Mouse (Mus musculus) thymus, adult 18-20 months (tissue): ENCODE data around the gene Uchl3.

Experiments
- DNase-seq, 2 experiments: peaks; one replicate each; pipeline ENCODE4 v3.0.0; 2022; ENCODE audit warnings: mixed read lengths in 2 of 2

Gene Uchl3

DNA sequence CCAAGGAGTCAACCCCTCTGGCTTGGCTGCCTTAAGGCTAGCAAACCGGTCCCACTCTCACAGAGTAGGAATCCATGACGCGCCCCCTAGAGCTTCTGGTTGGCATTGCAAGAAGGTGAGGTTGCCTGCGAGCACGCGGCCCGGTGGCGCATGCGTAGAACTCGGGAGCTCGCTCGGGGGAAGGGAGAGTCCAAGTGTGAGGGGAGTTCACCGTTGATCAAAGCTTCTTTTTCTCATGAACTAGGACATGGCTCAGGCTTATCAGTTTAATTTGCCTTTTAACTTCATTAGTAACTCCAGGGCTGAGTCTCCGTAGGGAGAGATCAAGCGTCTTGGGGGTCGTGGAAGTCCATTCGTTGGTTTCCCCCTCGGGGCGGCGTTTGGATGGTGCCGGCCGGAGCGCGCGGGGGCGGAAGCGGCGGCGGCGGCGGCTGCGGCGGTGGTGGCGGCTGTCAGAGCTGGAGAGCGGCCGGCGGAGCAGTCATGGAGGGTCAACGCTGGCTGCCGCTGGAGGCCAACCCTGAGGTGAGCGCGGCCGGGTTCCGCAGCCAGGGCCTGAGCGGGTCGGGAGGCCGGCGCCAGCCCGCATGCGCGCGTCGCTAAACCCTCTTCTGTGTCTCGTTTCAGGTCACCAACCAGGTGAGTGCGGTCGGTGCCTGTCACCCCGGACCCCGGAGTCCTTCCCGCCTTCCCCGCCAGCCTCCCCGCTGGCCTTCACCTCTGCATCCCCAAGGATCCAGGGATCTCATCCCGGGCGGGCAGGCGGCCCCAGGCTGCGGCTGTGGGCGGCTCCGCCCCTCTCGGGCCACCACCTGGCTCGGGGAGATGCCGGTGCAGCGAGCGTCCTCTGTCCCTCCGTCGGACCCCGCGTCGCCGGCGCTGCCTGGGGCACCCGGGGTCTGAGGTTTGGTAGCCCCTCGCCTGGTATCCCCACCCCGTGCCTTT lies at the start of gene Uchl3:
TSS of gene Uchl3 (plus strand) at position 387 of the 945 bp plus-strand sequence.
- peak; percentile 82 to 87 for DNase-seq

- DNase-seq = no peak
Measured at GRCm38 (mm10) chr14:101605843-101606242, 47.9 kb upstream of the Uchl3 start.

- peak; percentile 10 to 15 for DNase-seq
Measured at GRCm38 (mm10) chr14:101607631-101608518, 45.9 kb upstream of the Uchl3 start.

DNA sequence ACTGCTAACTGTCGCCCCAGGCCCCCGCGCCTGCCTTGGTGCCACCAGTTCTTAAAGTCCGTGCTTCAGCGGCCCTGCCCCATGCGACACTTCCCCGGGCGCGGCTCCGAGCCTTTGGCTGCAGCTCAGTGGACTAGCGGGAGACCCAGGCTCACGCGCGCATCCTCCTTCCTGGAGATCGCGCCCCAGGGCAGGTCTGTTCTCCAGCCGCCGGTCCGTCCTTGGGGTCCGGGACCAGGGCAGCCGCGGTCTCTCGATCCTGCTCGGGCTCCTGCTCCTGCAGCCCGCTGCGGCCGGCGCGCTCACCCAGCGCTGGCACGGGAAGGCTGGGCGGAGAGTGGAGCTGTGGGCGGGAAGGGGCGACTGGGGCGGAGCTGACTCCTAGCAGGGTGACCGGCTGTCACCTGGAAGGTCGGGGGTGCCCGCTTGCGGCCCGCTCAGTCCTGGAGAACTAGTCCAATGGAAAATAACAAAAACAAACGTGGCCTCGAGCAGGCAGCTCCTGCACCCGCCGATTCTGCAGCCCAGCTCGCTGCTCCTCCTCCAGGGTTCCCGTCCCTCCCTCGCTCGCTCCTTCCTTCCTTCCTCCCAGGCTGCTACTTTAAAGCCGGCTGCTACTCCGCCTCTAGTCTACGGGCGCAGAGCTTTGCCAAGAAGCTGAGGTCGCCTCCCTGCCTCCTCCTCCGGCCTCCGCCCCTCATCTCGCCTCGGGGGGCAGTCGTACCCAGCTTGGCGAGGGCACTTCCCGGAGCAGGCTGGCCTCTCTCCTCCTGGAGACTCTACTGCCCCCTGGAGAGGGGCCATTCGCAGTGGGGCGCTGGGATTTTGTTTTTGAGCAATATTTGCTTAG lies 45.0 kb upstream of the Uchl3 start, which contains the start of gene Tbc1d4:
TSS of gene Tbc1d4 (minus strand) at position 673 of the 850 bp plus-strand sequence.
- DNase-seq = peak; percentile 40 to 49

GRCm38 (mm10) chr14:101610701-101611100 lies 43.1 kb upstream of the Uchl3 start:
- DNase-seq = no peak

- no peak for DNase-seq
Measured at GRCm38 (mm10) chr14:101613206-101613605, 40.6 kb upstream of the Uchl3 start.

DNA sequence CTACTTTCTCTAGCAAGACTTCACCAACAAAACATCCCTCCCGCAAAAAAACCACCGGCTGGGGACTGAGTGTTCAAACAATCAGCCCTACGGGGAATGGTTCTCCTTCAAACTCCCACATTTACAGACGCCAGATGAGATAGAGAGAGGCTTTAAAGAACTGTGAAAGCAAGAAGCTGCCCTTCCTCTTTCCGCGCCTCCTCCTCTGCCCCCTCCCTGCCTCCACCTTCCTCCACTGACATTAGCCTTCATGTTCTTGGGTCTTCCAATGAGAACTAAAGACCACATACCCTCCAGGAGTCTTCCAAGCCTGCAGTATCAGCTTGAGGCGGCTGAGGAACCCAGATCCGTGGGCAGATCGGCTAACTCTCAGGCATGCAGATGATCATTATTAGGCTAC lies 37.6 kb upstream of the Uchl3 start:
- DNase-seq = no peak

GRCm38 (mm10) chr14:101617680-101618079 lies 36.1 kb upstream of the Uchl3 start:
- DNase-seq = no peak

DNA sequence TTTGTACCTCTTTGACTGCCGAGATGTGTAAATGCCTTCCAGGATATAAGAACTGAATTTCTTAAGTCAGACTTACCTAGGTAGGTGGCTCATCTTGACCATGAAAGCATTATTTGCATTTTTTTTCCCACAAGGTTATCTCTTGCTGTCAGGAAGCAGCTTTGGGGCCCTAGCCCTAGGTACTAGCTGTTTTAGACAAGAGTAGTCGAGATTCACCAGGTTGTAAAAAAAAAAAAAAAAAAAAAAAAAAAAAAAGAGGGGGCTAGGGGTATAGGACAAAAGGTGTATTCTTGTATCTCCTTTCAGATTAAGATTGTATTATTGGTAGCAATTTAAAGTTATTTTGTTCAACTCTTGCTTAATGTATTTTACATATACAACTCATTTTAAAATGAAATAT lies 23.2 kb upstream of the Uchl3 start:
- no peak for DNase-seq

DNA sequence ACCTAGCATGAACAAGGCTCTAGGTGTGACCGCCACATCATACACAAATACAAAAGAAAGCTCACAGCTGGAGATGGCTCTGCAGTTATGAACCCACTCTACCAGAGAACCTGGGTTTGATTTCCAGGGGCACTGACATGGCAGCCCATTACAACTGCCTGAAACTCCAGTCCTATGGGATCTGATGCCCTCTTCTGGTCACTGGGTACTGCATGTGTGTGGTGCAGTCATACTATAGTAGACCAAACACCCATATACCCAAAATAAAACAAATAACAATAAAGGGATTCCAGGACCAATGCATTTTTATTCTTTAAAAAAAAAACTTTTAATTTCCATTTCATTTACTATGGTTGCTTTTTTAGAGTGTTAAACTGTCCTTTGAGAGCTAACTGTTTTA lies 18.0 kb upstream of the Uchl3 start:
- no peak for DNase-seq

DNA sequence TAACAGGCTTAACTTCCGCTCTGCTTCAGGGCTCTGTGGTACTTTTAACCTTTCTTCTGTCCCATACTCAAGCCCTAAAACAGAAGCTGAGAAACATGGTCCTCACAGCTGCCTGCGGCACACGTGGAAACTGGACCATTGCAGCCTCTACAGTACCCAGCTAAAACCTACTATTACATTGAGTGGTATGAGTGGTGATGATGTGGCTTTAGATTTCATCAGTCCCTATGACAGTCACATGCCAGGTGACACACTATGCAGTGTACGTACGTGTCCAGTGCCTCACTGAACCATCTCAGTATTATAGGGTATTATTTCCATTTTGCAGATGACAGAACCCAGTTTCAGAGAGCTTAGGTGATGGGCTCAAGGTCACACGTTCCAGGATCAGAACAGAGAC lies 16.4 kb upstream of the Uchl3 start:
- no peak for DNase-seq

GRCm38 (mm10) chr14:101640153-101640843 lies 13.5 kb upstream of the Uchl3 start, which contains the start of gene Commd6:
Gene Commd6 (minus strand): TSS chr14:101640686.
- peak; percentile 77 to 89 for DNase-seq

DNA sequence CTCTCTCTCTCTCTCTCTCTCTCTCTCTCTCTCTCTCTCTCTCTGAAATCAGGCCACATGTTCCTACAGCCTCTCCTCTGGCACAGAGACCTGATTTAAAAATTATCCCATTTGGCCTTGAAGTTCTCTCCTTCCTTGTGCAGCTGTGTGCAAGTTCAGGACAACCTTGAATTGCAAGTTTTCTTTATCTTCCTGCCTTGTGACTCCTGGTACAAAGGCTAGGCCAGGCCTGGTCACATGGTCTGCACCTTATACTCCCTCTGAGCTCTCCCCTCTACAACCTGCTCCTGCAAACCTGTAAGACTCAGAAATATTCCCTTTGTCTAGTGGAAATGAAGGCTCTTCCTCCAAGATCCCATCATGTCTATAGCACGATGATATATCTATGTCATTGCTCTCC lies 8.8 kb upstream of the Uchl3 start:
- DNase-seq = no peak

GRCm38 (mm10) chr14:101650551-101650950 lies 3.2 kb upstream of the Uchl3 start:
- DNase-seq = no peak

DNA sequence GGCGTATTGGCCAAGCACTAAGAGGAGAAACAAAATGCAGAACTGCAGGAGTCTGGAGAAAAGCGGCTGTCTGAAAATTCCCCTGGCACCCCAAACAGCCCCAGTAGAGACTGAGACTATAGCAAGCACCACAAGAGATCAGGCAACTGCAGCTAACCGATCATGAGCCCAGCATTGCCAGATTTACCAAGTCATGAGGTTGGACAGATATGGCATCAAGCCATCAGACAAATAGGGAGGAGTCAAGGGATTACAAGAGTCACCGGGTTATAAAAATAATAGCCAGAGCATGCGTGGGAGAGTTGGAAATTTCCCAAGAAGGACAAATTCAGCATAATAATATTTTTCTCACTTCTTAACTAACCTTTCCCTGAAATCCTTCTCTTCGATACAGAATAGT lies 1.2 kb upstream of the Uchl3 start:
- no peak for DNase-seq

- DNase-seq = no peak
Measured at GRCm38 (mm10) chr14:101654526-101654909, 751 bp downstream of the Uchl3 start.

GRCm38 (mm10) chr14:101656307-101656706 lies 2.5 kb downstream of the Uchl3 start:
- DNase-seq = no peak

GRCm38 (mm10) chr14:101661654-101662412 lies 8.1 kb downstream of the Uchl3 start:
- no peak for DNase-seq

GRCm38 (mm10) chr14:101664274-101664673 lies 10.5 kb downstream of the Uchl3 start:
- DNase-seq = no peak

DNA sequence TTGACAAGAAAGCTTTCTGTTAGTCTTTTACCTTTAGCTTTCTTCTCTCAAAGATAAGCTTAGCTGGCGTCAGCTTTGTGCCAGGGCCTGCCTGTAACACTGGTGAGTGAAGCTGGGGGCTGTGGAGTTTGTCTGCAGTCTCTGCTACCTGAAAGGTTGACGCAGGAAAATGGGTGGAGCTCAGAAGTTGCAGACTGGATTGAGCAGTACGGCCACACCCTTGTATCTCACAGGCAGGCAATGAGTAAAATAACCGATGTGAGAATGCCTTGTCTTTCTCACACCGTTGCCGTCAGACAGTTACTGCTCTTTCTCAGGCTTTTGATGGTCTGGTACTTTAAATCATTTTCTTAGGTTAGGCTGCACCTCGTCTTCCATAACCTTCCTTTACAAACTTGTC lies 12.3 kb downstream of the Uchl3 start:
- no peak for DNase-seq

DNA sequence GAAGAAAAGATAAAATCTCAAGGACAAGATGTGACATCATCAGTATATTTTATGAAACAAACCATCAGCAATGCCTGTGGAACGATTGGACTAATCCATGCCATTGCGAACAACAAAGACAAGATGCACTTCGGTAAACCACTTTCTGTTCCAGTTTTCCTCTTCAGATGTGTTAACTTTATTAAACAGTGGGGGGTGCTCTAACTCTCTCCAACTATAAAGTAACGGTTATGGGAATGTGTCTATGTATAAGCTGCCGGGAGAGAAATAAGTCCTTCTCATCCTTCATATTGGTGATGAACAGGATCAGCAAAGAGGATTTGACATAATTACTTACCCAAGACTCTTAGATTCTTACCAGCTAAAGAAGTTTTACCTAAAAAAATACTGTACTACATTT lies 12.8 kb downstream of the Uchl3 start:
- DNase-seq = no peak
